Mouse (Mus musculus) erythroblast, embryonic 14.5 days (primary cell): ENCODE results near the gene Als2. TPM values are rescaled to one million over a fixed set of nuclear protein-coding genes. Genes with fewer than 3 reads are reported as not detected.

ENCODE experiments used
- H3K27me3 ChIP-seq: 2 replicates; pipeline ENCODE4 v1.6.1; 2012; ENCODE audit warnings: inconsistent platforms; ENCODE audit not compliant: control insufficient read depth
- H3K36me3 ChIP-seq: 2 replicates; pipeline ENCODE4 v1.6.1; 2012; ENCODE audit warnings: mild to moderate bottlenecking, inconsistent platforms; ENCODE audit not compliant: control insufficient read depth
- H3K4me1 ChIP-seq: 2 replicates; pipeline ENCODE4 v1.6.1; 2012; ENCODE audit warnings: inconsistent platforms; ENCODE audit not compliant: control insufficient read depth
- H3K4me3 ChIP-seq: replicated peaks from 2 replicates; pipeline ENCODE3; 2012; ENCODE audit warnings: moderate library complexity, mild to moderate bottlenecking, inconsistent platforms
- H3K9me3 ChIP-seq: 2 replicates; pipeline ENCODE4 v1.6.1; 2012; ENCODE audit warnings: low read length, inconsistent platforms, mixed read lengths; ENCODE audit not compliant: control insufficient read depth
- GATA1 ChIP-seq: IDR thresholded peaks from 2 replicates; pipeline ENCODE4 v1.6.1; 2012; ENCODE audit warnings: low read length, inconsistent platforms, mixed read lengths
- TAL1 ChIP-seq: IDR thresholded peaks from 3 replicates; pipeline ENCODE4 v1.6.1; 2012; ENCODE audit warnings: low read length, inconsistent platforms, mixed read lengths
- polyA plus RNA-seq: library from polyadenylated mRNA; stranded (reverse); fragments of >175 nt; gene quantifications from 2 replicates; pipeline ENCODE4 v1.2.3, GENCODE M21; 2012

Gene Als2
- polyA plus RNA-seq, 1 experiment = 0.07 TPM

- H3K4me1 ChIP-seq = 0 out of 2 replicates have a peak, but pooled peaks cover 2% of the 10 kb centered on the region
- peaks cover 27% of the 10 kb centered on the region for H3K36me3 ChIP-seq
- H3K4me3 ChIP-seq = no peak overlapping the region
- TF ChIP-seq GATA1 (no peak), TAL1 (no peak)
- no peaks in the 10 kb centered on the region for H3K9me3 ChIP-seq
- no peaks in the 10 kb centered on the region for H3K27me3 ChIP-seq
These were observed 16.7 kb downstream of the Als2 start for GRCm38 (mm10) chr1:59220371-59220770.

- TF ChIP-seq GATA1 (no peak), TAL1 (0 out of 3 replicates have a peak, but pooled peaks have one; percentile 7)
These were observed 21.6 kb downstream of the Als2 start for GRCm38 (mm10) chr1:59215446-59215845.

GRCm38 (mm10) chr1:59212951-59213350 lies 24.1 kb downstream of the Als2 start:
- Histone ChIP-seq H3K27me3 (no peaks in the 10 kb centered on the region), H3K4me1 (no peaks in the 10 kb centered on the region), H3K9me3 (no peaks in the 10 kb centered on the region), H3K4me3 (no peak overlapping the region), H3K36me3 (peaks cover 51% of the 10 kb centered on the region)
- TF ChIP-seq TAL1 (no peak), GATA1 (no peak)

More at GRCm38 (mm10) chr1:59215446-59215845, 21.6 kb downstream of the Als2 start:
- H3K4me1 ChIP-seq = no peaks in the 10 kb centered on the region
- H3K4me3 ChIP-seq = no peak overlapping the region
- H3K36me3 ChIP-seq = peaks cover 41% of the 10 kb centered on the region
- no peaks in the 10 kb centered on the region for H3K9me3 ChIP-seq
- no peaks in the 10 kb centered on the region for H3K27me3 ChIP-seq

GRCm38 (mm10) chr1:59212076-59212779 lies 24.8 kb downstream of the Als2 start:
- Histone ChIP-seq H3K9me3 (no peaks in the 10 kb centered on the region), H3K4me3 (no peak overlapping the region), H3K27me3 (no peaks in the 10 kb centered on the region), H3K36me3 (peaks cover 50% of the 10 kb centered on the region), H3K4me1 (no peaks in the 10 kb centered on the region)
- TF ChIP-seq GATA1 (no peak), TAL1 (no peak)

GRCm38 (mm10) chr1:59211651-59212050 lies 25.4 kb downstream of the Als2 start:
- no peaks in the 10 kb centered on the region for H3K4me1 ChIP-seq
- no peak overlapping the region for H3K4me3 ChIP-seq
- TF ChIP-seq TAL1 (no peak), GATA1 (no peak)
- H3K36me3 ChIP-seq = peaks cover 51% of the 10 kb centered on the region
- no peaks in the 10 kb centered on the region for H3K27me3 ChIP-seq
- H3K9me3 ChIP-seq = no peaks in the 10 kb centered on the region

- H3K27me3 ChIP-seq = no peaks in the 10 kb centered on the region
- H3K4me1 ChIP-seq = no peaks in the 10 kb centered on the region
- no peak overlapping the region for H3K4me3 ChIP-seq
- no peaks in the 10 kb centered on the region for H3K9me3 ChIP-seq
- TF ChIP-seq TAL1 (no peak), GATA1 (no peak)
- H3K36me3 ChIP-seq = peaks cover 41% of the 10 kb centered on the region
These were observed 28.7 kb downstream of the Als2 start for GRCm38 (mm10) chr1:59208331-59208730.

- H3K36me3 ChIP-seq = peaks cover 54% of the 10 kb centered on the region
- TF ChIP-seq GATA1 (no peak), TAL1 (no peak)
- no peaks in the 10 kb centered on the region for H3K4me1 ChIP-seq
- H3K9me3 ChIP-seq = no peaks in the 10 kb centered on the region
- H3K27me3 ChIP-seq = no peaks in the 10 kb centered on the region
- no peak overlapping the region for H3K4me3 ChIP-seq
These were observed 32.5 kb downstream of the Als2 start for GRCm38 (mm10) chr1:59204489-59204888.

- no peaks in the 10 kb centered on the region for H3K9me3 ChIP-seq
- TF ChIP-seq GATA1 (no peak), TAL1 (no peak)
- no peaks in the 10 kb centered on the region for H3K4me1 ChIP-seq
- no peaks in the 10 kb centered on the region for H3K27me3 ChIP-seq
- H3K36me3 ChIP-seq = peaks cover 53% of the 10 kb centered on the region
- no peak overlapping the region for H3K4me3 ChIP-seq
These were observed 34.7 kb downstream of the Als2 start for GRCm38 (mm10) chr1:59202367-59202766.

GRCm38 (mm10) chr1:59201561-59201960 lies 35.5 kb downstream of the Als2 start:
- Histone ChIP-seq H3K27me3 (no peaks in the 10 kb centered on the region), H3K36me3 (peaks cover 55% of the 10 kb centered on the region), H3K4me3 (no peak overlapping the region), H3K9me3 (no peaks in the 10 kb centered on the region), H3K4me1 (no peaks in the 10 kb centered on the region)
- TF ChIP-seq TAL1 (no peak), GATA1 (no peak)
